Mouse (Mus musculus): ENCODE data around the gene Carmil3.

DNA sequence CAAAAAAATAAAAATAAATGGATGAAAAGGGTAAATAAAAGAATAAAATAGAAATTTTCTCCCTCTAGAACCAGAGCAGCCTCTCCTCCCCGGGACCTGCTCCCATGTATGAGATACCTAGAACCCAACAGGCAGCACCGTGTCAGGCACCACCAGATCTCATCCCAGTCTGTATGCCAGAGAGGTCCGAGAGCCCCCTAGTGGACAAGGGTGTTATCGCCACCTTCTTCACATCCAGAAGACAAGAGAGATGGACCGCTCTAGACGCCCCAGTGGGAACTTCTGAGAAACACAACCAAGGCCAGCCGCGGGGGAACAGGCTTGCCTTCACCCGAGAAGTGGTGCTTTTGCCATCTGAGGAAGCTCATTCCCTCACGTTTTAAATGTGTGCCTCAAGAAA lies 32.2 kb upstream of the Carmil3 start:
- TF ChIP-seq POLR2A (IDR thresholded peaks at IDR 0.05; ENCODE audit: borderline replicate concordance, extremely low read depth, insufficient read depth, insufficient read length, poor library complexity, severe bottlenecking) (no peak), CTCF (IDR thresholded peaks at IDR 0.05; ENCODE audit: borderline replicate concordance, extremely low read depth, insufficient read depth, insufficient read length) (peak; percentile 71; the same call in 1 of the 2 replicates)
